Mouse (Mus musculus) forebrain, embryonic 12.5 days (tissue): Measurements from ENCODE around the gene Gm49380. TPM values are rescaled to one million over a fixed set of nuclear protein-coding genes. Genes with fewer than 3 reads are reported as not detected.

Experiments used
- ATAC-seq: fragments of 200-750 bp; cut with Nextera tagmentation; 2 replicates; pipeline ENCODE4 v1.8.0; 2017; ENCODE audit warnings: moderate TSS enrichment; ENCODE audit not compliant: low FRiP score
- H3K27ac ChIP-seq: fragments of 300-500 bp; sonication (generic); 2 replicates; pipeline ENCODE4 v1.5.1; 2016; ENCODE audit warnings: mild to moderate bottlenecking
- H3K27me3 ChIP-seq: fragments of 300-500 bp; sonication (generic); 2 replicates; pipeline ENCODE4 v1.6.1; 2016; ENCODE audit warnings: mild to moderate bottlenecking
- H3K36me3 ChIP-seq: fragments of 300-500 bp; sonication (generic); replicated peaks from 2 replicates; pipeline ENCODE4 v1.6.1; 2016; ENCODE audit warnings: mild to moderate bottlenecking
- H3K4me1 ChIP-seq: fragments of 300-500 bp; sonication (generic); 2 replicates; pipeline ENCODE4 v1.6.1; 2016
- H3K4me2 ChIP-seq: fragments of 300-500 bp; sonication (generic); 2 replicates; pipeline ENCODE4 v1.6.1; 2016; ENCODE audit warnings: mild to moderate bottlenecking, moderate library complexity
- H3K4me3 ChIP-seq: fragments of 300-500 bp; sonication (generic); replicated peaks from 2 replicates; pipeline ENCODE4 v1.5.1; 2016; ENCODE audit warnings: mild to moderate bottlenecking
- H3K9ac ChIP-seq: fragments of 300-500 bp; sonication (generic); 2 replicates; pipeline ENCODE4 v1.6.1; 2016; ENCODE audit warnings: mild to moderate bottlenecking
- H3K9me3 ChIP-seq: fragments of 300-500 bp; sonication (generic); 2 replicates; pipeline ENCODE4 v1.6.1; 2016
- WGBS: fragments of 180-500 bp; shearing (Covaris S2); methylation state at CpG from one replicate; pipeline ENCODE4 v1.1.7; 2016; 5-methylcytosine and 5-hydroxymethylcytosine counted together
- polyA plus RNA-seq: library from polyadenylated mRNA; unstranded; fragments of >200 nt; fragmentation: Nextera tagmentation; extraction: Ambion mirVana; gene quantifications from 2 replicates; pipeline ENCODE4 v1.2.1, GENCODE M21; 2016

Gene Gm49380
- polyA plus RNA-seq, 1 experiment from 2014 or later = 0.14 TPM

- WGBS = 1% methylated on average over 62 of the region's 62 CpGs
- H3K27ac ChIP-seq = no peak overlapping the region
- ATAC-seq = peak; percentile 83
- H3K4me2 ChIP-seq = peak overlapping the region; percentile 99
- peaks cover 47% of the 10 kb centered on the region for H3K4me1 ChIP-seq
- peaks cover 78% of the 10 kb centered on the region for H3K27me3 ChIP-seq
- peak overlapping the region; percentile 57 for H3K4me3 ChIP-seq
- H3K36me3 ChIP-seq = no peaks in the 10 kb centered on the region
- peak overlapping the region; percentile 65 for H3K9ac ChIP-seq
- no peaks in the 10 kb centered on the region for H3K9me3 ChIP-seq
Measured at GRCm38 (mm10) chr9:44084659-44085229, 28.6 kb downstream of the Gm49380 start.

- Histone ChIP-seq H3K9me3 (no peaks in the 10 kb centered on the region), H3K9ac (peak overlapping the region; percentile 65), H3K36me3 (no peaks in the 10 kb centered on the region), H3K4me3 (peak overlapping the region; percentile 57), H3K4me2 (peak overlapping the region; percentile 99), H3K27ac (no peak overlapping the region), H3K27me3 (peaks cover 75% of the 10 kb centered on the region), H3K4me1 (peaks cover 49% of the 10 kb centered on the region)
- 2% methylated on average over 14 of the region's 14 CpGs for WGBS
- 0 out of 2 replicates have a peak, but pooled peaks have one; percentile 24 for ATAC-seq
Measured at GRCm38 (mm10) chr9:44084236-44084635, 29.1 kb downstream of the Gm49380 start.

DNA sequence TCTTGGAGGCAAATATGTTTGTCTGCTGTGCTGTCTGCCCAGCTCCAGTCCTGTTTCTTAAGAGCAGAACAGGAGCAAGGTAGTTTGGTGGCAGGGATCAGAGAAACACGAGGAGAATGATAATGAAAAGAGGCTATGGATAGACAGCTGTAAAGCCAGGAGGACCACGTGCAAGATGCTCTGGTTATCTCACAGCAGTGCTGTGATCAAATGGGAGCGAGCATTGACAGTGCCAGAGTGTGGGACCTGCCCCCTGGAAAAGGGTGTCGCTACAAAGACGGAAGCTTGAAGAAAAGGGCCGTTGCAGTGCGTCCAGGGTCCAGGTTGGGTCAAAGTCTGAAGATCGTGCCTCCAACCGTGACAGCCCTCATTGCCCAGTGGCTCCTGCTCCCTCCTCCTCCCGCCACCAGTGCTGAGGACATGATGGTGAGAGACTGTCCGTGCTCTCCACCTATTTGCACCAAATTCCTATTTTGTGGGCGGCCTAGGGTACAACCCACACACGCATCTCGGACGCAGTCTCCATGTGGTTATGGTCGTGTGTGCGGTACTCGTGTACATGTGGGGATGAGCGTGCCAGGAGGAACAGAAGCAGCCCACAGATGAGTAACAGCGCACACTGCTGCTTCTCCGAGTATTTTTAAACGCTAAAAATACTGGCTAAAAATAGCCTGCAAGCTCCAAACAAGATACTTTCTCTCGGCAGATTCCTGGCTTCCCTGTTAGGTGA, 29.7 kb downstream of the Gm49380 start:
- Histone ChIP-seq H3K27ac (no peak overlapping the region), H3K4me1 (peaks cover 56% of the 10 kb centered on the region), H3K9ac (no peak overlapping the region)

GRCm38 (mm10) chr9:44082266-44082665, 31.0 kb downstream of the Gm49380 start:
- WGBS = 86% methylated on average over 5 of the region's 5 CpGs
- Histone ChIP-seq H3K4me3 (no peak overlapping the region), H3K27me3 (peaks cover 58% of the 10 kb centered on the region), H3K27ac (no peak overlapping the region), H3K9me3 (no peaks in the 10 kb centered on the region), H3K36me3 (no peaks in the 10 kb centered on the region), H3K9ac (no peak overlapping the region), H3K4me1 (peaks cover 50% of the 10 kb centered on the region), H3K4me2 (no peak overlapping the region)
- ATAC-seq = no peak

More for the DNA sequence above, 29.7 kb downstream of the Gm49380 start:
- Histone ChIP-seq H3K27me3 (peaks cover 69% of the 10 kb centered on the region), H3K36me3 (no peaks in the 10 kb centered on the region), H3K4me2 (peak overlapping the region; percentile 99), H3K4me3 (peak overlapping the region; percentile 57; the same call in 1 of the 2 replicates), H3K9me3 (no peaks in the 10 kb centered on the region)
- no peak for ATAC-seq
- 12% methylated on average over 23 of the region's 23 CpGs for WGBS

- peaks cover 49% of the 10 kb centered on the region for H3K4me1 ChIP-seq
- H3K27ac ChIP-seq = no peak overlapping the region
- no peak overlapping the region for H3K9ac ChIP-seq
- no peak overlapping the region for H3K4me3 ChIP-seq
- H3K9me3 ChIP-seq = no peaks in the 10 kb centered on the region
- ATAC-seq = no peak
- no peaks in the 10 kb centered on the region for H3K36me3 ChIP-seq
- H3K4me2 ChIP-seq = no peak overlapping the region
- WGBS = 62% methylated on average over 5 of the region's 5 CpGs
- peaks cover 52% of the 10 kb centered on the region for H3K27me3 ChIP-seq
Measured at GRCm38 (mm10) chr9:44081581-44081980, 31.7 kb downstream of the Gm49380 start.

DNA sequence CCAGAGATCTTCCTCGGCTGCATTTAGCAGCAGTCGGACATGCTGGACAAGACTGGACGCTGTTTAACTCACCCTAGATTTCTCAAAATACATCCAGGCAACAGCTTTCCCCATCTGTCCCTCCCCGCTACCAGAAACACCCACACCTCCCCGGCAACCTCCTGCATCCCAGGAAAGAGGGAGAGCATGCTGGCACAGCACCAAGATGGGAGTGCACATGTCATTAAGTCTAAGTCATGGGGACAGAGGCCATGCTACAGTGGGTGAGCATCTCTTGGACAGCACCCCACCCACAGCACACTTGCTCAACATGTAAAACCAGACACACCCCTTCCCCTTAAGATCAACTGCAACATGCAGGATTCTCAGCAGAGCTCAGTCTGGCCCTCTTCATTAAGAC, 32.3 kb downstream of the Gm49380 start:
- Histone ChIP-seq H3K9me3 (no peaks in the 10 kb centered on the region), H3K4me2 (no peak overlapping the region), H3K27ac (no peak overlapping the region), H3K27me3 (peaks cover 46% of the 10 kb centered on the region), H3K4me3 (no peak overlapping the region), H3K36me3 (no peaks in the 10 kb centered on the region), H3K9ac (no peak overlapping the region), H3K4me1 (peaks cover 51% of the 10 kb centered on the region)
- ATAC-seq = no peak
- WGBS = 87% methylated on average over 5 of the region's 5 CpGs

GRCm38 (mm10) chr9:44079997-44080780, 33.1 kb downstream of the Gm49380 start:
- Histone ChIP-seq H3K4me2 (no peak overlapping the region), H3K27ac (no peak overlapping the region), H3K36me3 (no peaks in the 10 kb centered on the region), H3K4me1 (peaks cover 49% of the 10 kb centered on the region), H3K9me3 (no peaks in the 10 kb centered on the region), H3K9ac (no peak overlapping the region), H3K4me3 (no peak overlapping the region), H3K27me3 (peaks cover 42% of the 10 kb centered on the region)
- 74% methylated on average over 10 of the region's 10 CpGs for WGBS
- no peak for ATAC-seq

- Histone ChIP-seq H3K9ac (0 out of 2 replicates have a peak overlapping the region, but pooled peaks have one; percentile 7), H3K27me3 (peaks cover 38% of the 10 kb centered on the region), H3K9me3 (no peaks in the 10 kb centered on the region), H3K4me2 (no peak overlapping the region), H3K4me1 (peaks cover 41% of the 10 kb centered on the region), H3K4me3 (no peak overlapping the region), H3K36me3 (no peaks in the 10 kb centered on the region), H3K27ac (peak overlapping the region; percentile 56)
- 40% methylated on average over 12 of the region's 16 CpGs for WGBS
- peak; percentile 54; the same call in 1 of the 2 replicates for ATAC-seq
Measured at GRCm38 (mm10) chr9:44078955-44079756, 34.1 kb downstream of the Gm49380 start.

GRCm38 (mm10) chr9:44078136-44078797, 35.0 kb downstream of the Gm49380 start:
- WGBS = 83% methylated on average over 10 of the region's 10 CpGs
- Histone ChIP-seq H3K27ac (peak overlapping the region; percentile 56; the same call in 1 of the 2 replicates), H3K36me3 (no peaks in the 10 kb centered on the region), H3K9me3 (no peaks in the 10 kb centered on the region), H3K4me2 (no peak overlapping the region), H3K27me3 (peaks cover 30% of the 10 kb centered on the region), H3K9ac (0 out of 2 replicates have a peak overlapping the region, but pooled peaks have one; percentile 7), H3K4me3 (no peak overlapping the region), H3K4me1 (peaks cover 37% of the 10 kb centered on the region)
- ATAC-seq = no peak

DNA sequence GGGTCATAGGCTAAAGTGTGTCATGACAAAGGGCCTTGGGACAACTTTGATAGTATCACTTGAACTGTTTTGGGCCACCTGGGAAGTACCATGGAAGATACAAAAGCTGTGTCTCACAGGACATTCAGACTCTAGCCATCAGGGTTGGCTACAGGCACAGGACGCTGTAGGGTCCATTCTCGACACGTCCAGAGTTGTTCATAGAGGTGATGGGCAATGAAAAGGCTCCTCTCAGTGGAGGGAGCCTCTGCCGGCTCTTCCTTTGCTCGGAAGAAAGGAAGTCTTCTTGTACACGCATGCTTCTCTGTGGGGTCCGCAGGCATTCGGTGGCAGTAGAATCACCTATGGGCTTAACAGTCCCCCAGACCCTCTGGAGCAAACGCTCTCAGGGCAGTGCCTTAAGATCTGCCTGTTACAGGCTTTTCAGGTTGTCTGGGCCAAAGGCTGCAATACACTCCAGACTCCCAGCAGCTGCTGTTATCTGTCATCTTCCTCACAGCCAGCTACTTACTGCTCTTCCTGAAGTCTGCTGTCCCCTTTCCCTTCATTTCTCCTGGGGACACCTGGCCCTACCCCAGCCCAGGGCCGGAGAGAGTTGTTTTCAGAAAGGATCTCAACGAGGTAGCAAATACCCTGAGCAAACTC, 35.9 kb downstream of the Gm49380 start:
- H3K4me1 ChIP-seq = peaks cover 45% of the 10 kb centered on the region
- H3K36me3 ChIP-seq = no peaks in the 10 kb centered on the region
- ATAC-seq = no peak
- no peak overlapping the region for H3K9ac ChIP-seq
- WGBS = 84% methylated on average over 11 of the region's 11 CpGs
- no peak overlapping the region for H3K4me2 ChIP-seq
- H3K9me3 ChIP-seq = no peaks in the 10 kb centered on the region
- no peak overlapping the region for H3K4me3 ChIP-seq
- H3K27me3 ChIP-seq = peaks cover 21% of the 10 kb centered on the region
- H3K27ac ChIP-seq = no peak overlapping the region

- ATAC-seq = no peak
- H3K27ac ChIP-seq = no peak overlapping the region
- 14% methylated on average over 5 of the region's 5 CpGs for WGBS
- H3K27me3 ChIP-seq = peaks cover 14% of the 10 kb centered on the region
- H3K9ac ChIP-seq = no peak overlapping the region
- H3K9me3 ChIP-seq = no peaks in the 10 kb centered on the region
- H3K36me3 ChIP-seq = no peaks in the 10 kb centered on the region
- H3K4me2 ChIP-seq = no peak overlapping the region
- no peak overlapping the region for H3K4me3 ChIP-seq
- peaks cover 52% of the 10 kb centered on the region for H3K4me1 ChIP-seq
Measured at GRCm38 (mm10) chr9:44076764-44077120, 36.6 kb downstream of the Gm49380 start.
